ENCODE assay signal across 10 mouse cellular contexts in genomic region chr6:127440416-127441104, GRCm38 (mm10). TPM values are rescaled to one million over a fixed set of nuclear protein-coding genes. Genes with fewer than 3 reads are reported as not detected.
DNase-seq lines count a peak whose midpoint lies in the region; ATAC-seq lines count a peak whose summit lies in the region.
"Had no signal": no experiment of that assay in that cellular context is flagged by ENCODE, and none has a peak within 500 bp of the region (broad histone marks: within the 10 kb centered on the region; RNA-seq: fewer than 3 reads in every experiment).

No protein-coding gene starts in this region.

- H3K36me3 ChIP-seq in forebrain, embryonic 15.5 days: no peaks in the 10 kb centered on the region
- H3K36me3 ChIP-seq in neural tube, embryonic 13.5 days: no peaks in the 10 kb centered on the region

- H3K9ac ChIP-seq in forebrain, embryonic 15.5 days (replicated peaks): 0 out of 2 replicates have a peak overlapping the region, but pooled peaks have one; percentile 13
- no peak overlapping the region for H3K9ac ChIP-seq in neural tube, embryonic 13.5 days

- peak; percentile 48 for DNase-seq in embryo, embryonic 10.5 days (ENCODE audit: low spot score)
- DNase-seq in layer of hippocampus, postnatal 10 days (ENCODE audit: low spot score in 2 of 2): peak; percentile 46 to 51
- DNase-seq in kidney, adult 18-20 months: no peak
- no peak for DNase-seq in heart, adult 18-20 months
- DNase-seq: cerebellum, adult 9-11 months; heart, adult 2 months had no signal

- H3K4me2 ChIP-seq in forebrain, embryonic 15.5 days (replicated peaks): peak overlapping the region; percentile 41
- H3K4me2 ChIP-seq in neural tube, embryonic 13.5 days: peak overlapping the region; percentile 37

- H3K4me3 ChIP-seq in forebrain, embryonic 15.5 days: peak overlapping the region; percentile 13; the same call in 1 of the 2 replicates
- peak overlapping the region; percentile 10; the same call in 1 of the 2 replicates for H3K4me3 ChIP-seq in neural tube, embryonic 13.5 days
- H3K4me3 ChIP-seq: heart, adult 2 months; megakaryocyte, embryonic 14.5 days had no signal

- ATAC-seq in forebrain, embryonic 15.5 days (replicated peaks): peak; percentile 89
- ATAC-seq in neural tube, embryonic 13.5 days (ENCODE audit: low read depth): peak; percentile 90
- ATAC-seq in activated CD4-positive, CD25-positive, alpha-beta regulatory T cell, adult 4 months: no peak

- 24% methylated on average over 14 of the region's 14 CpGs for WGBS in forebrain, embryonic 15.5 days
- 44% methylated on average over 14 of the region's 14 CpGs for WGBS in neural tube, embryonic 13.5 days

- H3K9me3 ChIP-seq in forebrain, embryonic 15.5 days: no peaks in the 10 kb centered on the region
- no peaks in the 10 kb centered on the region for H3K9me3 ChIP-seq in neural tube, embryonic 13.5 days

- no peaks in the 10 kb centered on the region for H3K27me3 ChIP-seq in forebrain, embryonic 15.5 days
- no peaks in the 10 kb centered on the region for H3K27me3 ChIP-seq in neural tube, embryonic 13.5 days

- peaks cover 44% of the 10 kb centered on the region for H3K4me1 ChIP-seq in forebrain, embryonic 15.5 days
- peaks cover 7% of the 10 kb centered on the region for H3K4me1 ChIP-seq in neural tube, embryonic 13.5 days (replicated peaks)

- peak overlapping the region; percentile 65 for H3K27ac ChIP-seq in forebrain, embryonic 15.5 days (replicated peaks)
- no peak overlapping the region for H3K27ac ChIP-seq in neural tube, embryonic 13.5 days (replicated peaks)
- H3K27ac ChIP-seq: heart, adult 2 months had no signal

RNA-seq across cellular contexts. Expression of gene Parp11, which starts 6.1 kb away (rescaled TPM):
- polyA plus RNA-seq in forebrain, embryonic 15.5 days (2015; fragmentation: Nextera tagmentation; extraction: Ambion mirVana): 80.1 and 82.1 TPM in 2 replicates
- 10 to 100 TPM; 44.7 to 46.0 TPM for total RNA-seq in layer of hippocampus, postnatal 10 days (2021)
- 68.7 and 72.9 TPM in 2 replicates for polyA plus RNA-seq in neural tube, embryonic 13.5 days (2015; fragmentation: Nextera tagmentation; extraction: Ambion mirVana)
- polyA plus RNA-seq in activated CD4-positive, CD25-positive, alpha-beta regulatory T cell, adult 4 months (2017; shearing (Covaris generic)): 10 to 100 TPM; 51.0 to 52.1 TPM
- total RNA-seq in heart, adult 18-20 months (2021): 1 to 10 TPM; 8.7 to 9.7 TPM

Comparison
In these comparisons a context has a peak if more than half of its experiments do, and no peak if none do; other contexts are left out.
1. DNase-seq: peak in embryo, embryonic 10.5 days (single experiment) and layer of hippocampus, postnatal 10 days (2 of 2); none in kidney, adult 18-20 months (single experiment) and heart, adult 18-20 months (0 of 2).